Mouse (Mus musculus): ENCODE results near the gene Plekha7. TPM values are rescaled to one million over a fixed set of nuclear protein-coding genes. Genes with fewer than 3 reads are reported as not detected.

Gene Plekha7
- polyA plus RNA-seq, 1 experiment, result not detected

- no peak for TF ChIP-seq POLR2A (IDR thresholded peaks at IDR 0.05; ENCODE audit: insufficient read depth, low read depth, low read length)
- no peak for TF ChIP-seq CTCF (IDR thresholded peaks at IDR 0.05; ENCODE audit: insufficient read depth, low read depth, low read length)
- peaks cover 14% of the 10 kb centered on the region for H3K4me1 ChIP-seq (ENCODE audit: control insufficient read depth, insufficient read depth, low read length)
- H3K4me3 ChIP-seq (ENCODE audit: insufficient read depth, low read depth, low read length), result no peak overlapping the region
- 45% methylated on average over 4 of the region's 4 CpGs for WGBS
- no peak overlapping the region for H3K27ac ChIP-seq (ENCODE audit: insufficient read depth, low read depth, low read length)
Observed at GRCm38 (mm10) chr7:116262101-116262500, 46.1 kb downstream of the Plekha7 start.

GRCm38 (mm10) chr7:116260826-116261615, 47.2 kb downstream of the Plekha7 start:
- TF ChIP-seq POLR2A (IDR thresholded peaks at IDR 0.05; ENCODE audit: insufficient read depth, low read depth, low read length), result no peak
- Histone ChIP-seq H3K27ac (ENCODE audit: insufficient read depth, low read depth, low read length) (no peak overlapping the region), H3K4me1 (ENCODE audit: control insufficient read depth, insufficient read depth, low read length) (peaks cover 14% of the 10 kb centered on the region), H3K4me3 (ENCODE audit: insufficient read depth, low read depth, low read length) (no peak overlapping the region)
- 84% methylated on average over 4 of the region's 4 CpGs for WGBS

- H3K4me1 ChIP-seq (ENCODE audit: control insufficient read depth, insufficient read depth, low read length), result peaks cover 14% of the 10 kb centered on the region
- H3K4me3 ChIP-seq (ENCODE audit: insufficient read depth, low read depth, low read length), result peak overlapping the region; percentile 23
- WGBS, result 48% methylated on average over 17 of the region's 17 CpGs
- peak overlapping the region; percentile 52 for H3K27ac ChIP-seq (ENCODE audit: insufficient read depth, low read depth, low read length)
- TF ChIP-seq CTCF (IDR thresholded peaks at IDR 0.05; ENCODE audit: insufficient read depth, low read depth, low read length) (no peak), POLR2A (IDR thresholded peaks at IDR 0.05; ENCODE audit: insufficient read depth, low read depth, low read length) (no peak)
Observed at GRCm38 (mm10) chr7:116258464-116259185, 49.6 kb downstream of the Plekha7 start.

GRCm38 (mm10) chr7:116257953-116258352, 50.2 kb downstream of the Plekha7 start:
- Histone ChIP-seq H3K4me1 (ENCODE audit: control insufficient read depth, insufficient read depth, low read length) (peaks cover 14% of the 10 kb centered on the region), H3K4me3 (ENCODE audit: insufficient read depth, low read depth, low read length) (peak overlapping the region; percentile 23), H3K27ac (ENCODE audit: insufficient read depth, low read depth, low read length) (peak overlapping the region; percentile 52; the same call in 1 of the 2 replicates)
- TF ChIP-seq CTCF (IDR thresholded peaks at IDR 0.05; ENCODE audit: insufficient read depth, low read depth, low read length) (no peak), POLR2A (IDR thresholded peaks at IDR 0.05; ENCODE audit: insufficient read depth, low read depth, low read length) (no peak)
- 79% methylated on average over 10 of the region's 10 CpGs for WGBS

GRCm38 (mm10) chr7:116255664-116256063, 52.5 kb downstream of the Plekha7 start:
- TF ChIP-seq POLR2A (IDR thresholded peaks at IDR 0.05; ENCODE audit: insufficient read depth, low read depth, low read length) (no peak), CTCF (IDR thresholded peaks at IDR 0.05; ENCODE audit: insufficient read depth, low read depth, low read length) (no peak)
- WGBS, result 92% methylated on average over 5 of the region's 5 CpGs
- Histone ChIP-seq H3K27ac (ENCODE audit: insufficient read depth, low read depth, low read length) (no peak overlapping the region), H3K4me3 (ENCODE audit: insufficient read depth, low read depth, low read length) (no peak overlapping the region), H3K4me1 (ENCODE audit: control insufficient read depth, insufficient read depth, low read length) (peaks cover 14% of the 10 kb centered on the region)

- 68% methylated on average over 5 of the region's 5 CpGs for WGBS
Observed at GRCm38 (mm10) chr7:116254660-116255059, 53.5 kb downstream of the Plekha7 start.

GRCm38 (mm10) chr7:116252470-116252869, 55.7 kb downstream of the Plekha7 start:
- no peak overlapping the region for H3K27ac ChIP-seq (ENCODE audit: insufficient read depth, low read depth, low read length)
- WGBS, result 97% methylated on average over 4 of the region's 4 CpGs
- H3K4me1 ChIP-seq (ENCODE audit: control insufficient read depth, insufficient read depth, low read length), result peaks cover 5% of the 10 kb centered on the region; the same call in 1 of the 2 replicates
- no peak overlapping the region for H3K4me3 ChIP-seq (ENCODE audit: insufficient read depth, low read depth, low read length)
- TF ChIP-seq POLR2A (IDR thresholded peaks at IDR 0.05; ENCODE audit: insufficient read depth, low read depth, low read length), result no peak
- TF ChIP-seq CTCF (IDR thresholded peaks at IDR 0.05; ENCODE audit: insufficient read depth, low read depth, low read length), result no peak

More at GRCm38 (mm10) chr7:116254660-116255059, 53.5 kb downstream of the Plekha7 start:
- Histone ChIP-seq H3K4me3 (ENCODE audit: insufficient read depth, low read depth, low read length) (no peak overlapping the region), H3K27ac (ENCODE audit: insufficient read depth, low read depth, low read length) (no peak overlapping the region), H3K4me1 (ENCODE audit: control insufficient read depth, insufficient read depth, low read length) (peaks cover 14% of the 10 kb centered on the region)
- no peak for TF ChIP-seq CTCF (IDR thresholded peaks at IDR 0.05; ENCODE audit: insufficient read depth, low read depth, low read length)

- Histone ChIP-seq H3K27ac (ENCODE audit: insufficient read depth, low read depth, low read length) (no peak overlapping the region), H3K4me3 (ENCODE audit: insufficient read depth, low read depth, low read length) (no peak overlapping the region), H3K4me1 (ENCODE audit: control insufficient read depth, insufficient read depth, low read length) (peaks cover 10% of the 10 kb centered on the region)
- 79% methylated on average over 3 of the region's 3 CpGs for WGBS
- TF ChIP-seq POLR2A (IDR thresholded peaks at IDR 0.05; ENCODE audit: insufficient read depth, low read depth, low read length), result no peak
- TF ChIP-seq CTCF (IDR thresholded peaks at IDR 0.05; ENCODE audit: insufficient read depth, low read depth, low read length), result no peak
Observed at GRCm38 (mm10) chr7:116251516-116251915, 56.7 kb downstream of the Plekha7 start.

GRCm38 (mm10) chr7:116248536-116248935, 59.6 kb downstream of the Plekha7 start:
- whole genome bisulfite sequencing, result 96% methylated on average over 11 of the region's 11 CpGs
- TF ChIP-seq CTCF (IDR thresholded peaks at IDR 0.05; ENCODE audit: insufficient read depth, low read depth, low read length) (no peak), POLR2A (IDR thresholded peaks at IDR 0.05; ENCODE audit: insufficient read depth, low read depth, low read length) (no peak)
- Histone ChIP-seq H3K4me3 (ENCODE audit: insufficient read depth, low read depth, low read length) (no peak overlapping the region), H3K27ac (ENCODE audit: insufficient read depth, low read depth, low read length) (no peak overlapping the region), H3K4me1 (ENCODE audit: control insufficient read depth, insufficient read depth, low read length) (peaks cover 15% of the 10 kb centered on the region)

Measured in olfactory bulb, adult 2 months (tissue).